25 mouse cellular contexts compared by ENCODE assay signal in the genomic region with DNA sequence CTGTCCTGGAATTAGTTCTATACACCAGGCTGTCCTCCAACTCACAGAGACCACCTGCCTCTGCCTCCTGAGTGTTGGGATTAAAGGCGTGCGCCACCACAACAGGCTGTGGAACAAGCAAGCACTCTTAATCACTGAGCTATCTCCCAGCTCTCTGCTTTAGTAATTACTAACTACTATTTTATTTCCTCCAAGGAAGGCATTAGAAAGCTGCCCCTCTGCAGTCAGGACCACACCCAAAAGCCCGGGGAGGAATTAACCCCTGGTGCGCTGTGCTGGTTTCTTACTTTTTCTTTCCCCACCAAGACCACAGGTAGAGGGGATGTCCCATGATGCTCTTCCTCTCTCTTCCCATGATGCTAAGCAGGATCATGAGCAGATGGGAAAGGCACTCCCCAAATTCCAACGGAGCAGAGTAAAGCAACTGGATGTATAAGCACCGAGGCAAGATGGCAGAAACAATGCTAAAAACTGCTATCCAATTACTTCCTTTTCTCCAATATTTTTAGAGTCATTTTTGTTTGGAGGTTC. TPM values are rescaled to one million over a fixed set of nuclear protein-coding genes. Genes with fewer than 3 reads are reported as not detected.
A peak's percentile ranks its signal among the peaks of the same experiment; 100 is the strongest.
DNase-seq lines count a peak whose midpoint lies in the region; ATAC-seq and TF ChIP-seq lines count a peak whose summit lies in the region.
"Had no signal": no experiment of that assay in that cellular context is flagged by ENCODE, and none has a peak within 500 bp of the region (broad histone marks: within the 10 kb centered on the region; RNA-seq: fewer than 3 reads in every experiment).

No protein-coding gene starts in this region.

- H3K36me3 ChIP-seq in heart, embryonic 12.5 days = peaks cover 68% of the 10 kb centered on the region
- peaks cover 7% of the 10 kb centered on the region; the same call in 1 of the 2 replicates for H3K36me3 ChIP-seq in liver, adult 2 months (ENCODE audit: control insufficient read depth, insufficient read depth, low read length)
- H3K36me3 ChIP-seq in E14TG2a.4 (ENCODE audit: insufficient read depth, low read length) = peaks cover 56% of the 10 kb centered on the region
- H3K36me3 ChIP-seq: liver, embryonic 15.5 days had no signal

- no peaks in the 10 kb centered on the region for H3K27me3 ChIP-seq in heart, embryonic 12.5 days (replicated peaks)
- H3K27me3 ChIP-seq in liver, adult 2 months (ENCODE audit: control insufficient read depth, insufficient read depth, low read length) = no peaks in the 10 kb centered on the region
- no peaks in the 10 kb centered on the region for H3K27me3 ChIP-seq in E14TG2a.4 (ENCODE audit: insufficient read depth, low read length)
- H3K27me3 ChIP-seq: limb, embryonic 12.5 days; liver, embryonic 15.5 days had no signal

- TF ChIP-seq POLR2A in liver, adult 2 months (IDR thresholded peaks at IDR 0.05; ENCODE audit: extremely low read depth, insufficient read depth, low read length) = no peak

- peak overlapping the region; percentile 27; the same call in 1 of the 2 replicates for H3K9ac ChIP-seq in heart, embryonic 12.5 days
- no peak overlapping the region for H3K9ac ChIP-seq in liver, adult 2 months (ENCODE audit: low read depth, low read length)
- H3K9ac ChIP-seq: hindbrain, embryonic 14.5 days; limb, embryonic 12.5 days; liver, embryonic 15.5 days had no signal

- H3K4me3 ChIP-seq in heart, embryonic 12.5 days = no peak overlapping the region
- no peak overlapping the region for H3K4me3 ChIP-seq in liver, adult 2 months (ENCODE audit: insufficient read depth, low read depth, low read length)
- peak overlapping the region; percentile 10; the same call in 1 of the 2 replicates for H3K4me3 ChIP-seq in E14TG2a.4 (replicated peaks; ENCODE audit: low read length)
- H3K4me3 ChIP-seq in brown adipose tissue, adult 24 weeks (ENCODE audit: insufficient read depth, low read depth, low read length) = no peak overlapping the region
- H3K4me3 ChIP-seq: limb, embryonic 12.5 days; liver, embryonic 15.5 days had no signal

- no peak for ATAC-seq in heart, embryonic 12.5 days (ENCODE audit: insufficient number of reproducible peaks, low FRiP score)
- ATAC-seq: forebrain, embryonic 16.5 days; midbrain, embryonic 16.5 days had no signal

- H3K4me1 ChIP-seq in heart, embryonic 12.5 days (replicated peaks) = peaks cover 48% of the 10 kb centered on the region
- peaks cover 4% of the 10 kb centered on the region; the same call in 1 of the 2 replicates for H3K4me1 ChIP-seq in liver, adult 2 months (ENCODE audit: control insufficient read depth, insufficient read depth, low read length)
- H3K4me1 ChIP-seq in E14TG2a.4 (replicated peaks; ENCODE audit: low read depth, low read length) = peaks cover 55% of the 10 kb centered on the region
- H3K4me1 ChIP-seq in brown adipose tissue, adult 24 weeks (ENCODE audit: control insufficient read depth, insufficient read depth, insufficient read length, low read length) = peaks cover 42% of the 10 kb centered on the region
- H3K4me1 ChIP-seq: liver, embryonic 15.5 days had no signal

- intact Hi-C loops in heart, postnatal 14 days (cut with DNase I) = no loop called here

- TF ChIP-seq CTCF in liver, adult 2 months (IDR thresholded peaks at IDR 0.05; ENCODE audit: low read depth, low read length) = no peak
- no peak for TF ChIP-seq CTCF in E14TG2a.4 (conservative IDR thresholded peaks at IDR 0.05; ENCODE audit: low read length)

- peak overlapping the region; percentile 48; the same call in 1 of the 2 replicates for H3K27ac ChIP-seq in heart, embryonic 12.5 days (ENCODE audit: poor library complexity, severe bottlenecking)
- 0 out of 2 replicates have a peak overlapping the region, but pooled peaks have one; percentile 87 for H3K27ac ChIP-seq in liver, adult 2 months (replicated peaks; ENCODE audit: insufficient read depth, low read depth, low read length)
- peak overlapping the region; percentile 96 for H3K27ac ChIP-seq in brown adipose tissue, adult 24 weeks (replicated peaks; ENCODE audit: low read depth, low read length)
- H3K27ac ChIP-seq: limb, embryonic 12.5 days; liver, embryonic 15.5 days had no signal

- peaks cover 3% of the 10 kb centered on the region; the same call in 1 of the 2 replicates for H3K79me2 ChIP-seq in liver, adult 2 months (ENCODE audit: control insufficient read depth, insufficient read depth, low read length)

- no peak for DNase-seq in heart, postnatal 14 days
- DNase-seq in liver, adult 2 months (ENCODE audit: extremely low read depth, low read depth, low spot score) = no peak
- DNase-seq in liver = no peak
- no peak for DNase-seq in cerebellum, adult 9-10 months
- DNase-seq: adrenal gland, adult 8-10 months; cerebellum, postnatal 25 days; embryo, embryonic 11 days; kidney, adult 8-10 months; kidney, postnatal 36 days; lung, postnatal 10 days; right cerebral cortex, postnatal 4 days; thymus, postnatal 4 days had no signal

- H3K9me3 ChIP-seq in heart, embryonic 12.5 days (replicated peaks) = no peaks in the 10 kb centered on the region
- H3K9me3 ChIP-seq in E14TG2a.4 (ENCODE audit: low read length) = no peaks in the 10 kb centered on the region
- H3K9me3 ChIP-seq: limb, embryonic 12.5 days; liver, embryonic 15.5 days had no signal

- no peak overlapping the region for H3K4me2 ChIP-seq in heart, embryonic 12.5 days
- H3K4me2 ChIP-seq: hindbrain, embryonic 14.5 days; limb, embryonic 12.5 days; liver, embryonic 15.5 days had no signal

- 79% methylated on average over 6 of the region's 6 CpGs for WGBS in heart, embryonic 12.5 days
- 82% methylated on average over 6 of the region's 6 CpGs for WGBS in liver, adult 2 months

RNA-seq across cellular contexts. Expression of a gene that starts 15.6 kb away (rescaled TPM):
- polyA plus RNA-seq in heart, embryonic 12.5 days (2016; fragmentation: Nextera tagmentation; extraction: Ambion mirVana) = 40.1 and 43.3 TPM in 2 replicates
- total RNA-seq in heart, postnatal 14 days (2021) = 10 to 100 TPM; 30.2 to 31.3 TPM
- 1.8 and 2.2 TPM in 2 replicates for total RNA-seq in liver, adult 2 months (2014; rRNA removed)
- polyA plus RNA-seq in liver, adult 2 months (2012; rRNA removed) = 0.54 and 0.58 TPM in 2 replicates
- 6.3 and 10.6 TPM in 2 replicates for polyA plus RNA-seq in brown adipose tissue, adult 24 weeks (2012; ENCODE audit: insufficient read depth, insufficient read length, missing spikeins)

RNA-seq across cellular contexts. Expression of a gene that starts 29.3 kb away (rescaled TPM):
- not detected in 2 replicates for polyA plus RNA-seq in heart, embryonic 12.5 days (2016; fragmentation: Nextera tagmentation; extraction: Ambion mirVana)
- not detected for total RNA-seq in heart, postnatal 14 days (2021)
- total RNA-seq in liver, adult 2 months (2014; rRNA removed) = not detected in 2 replicates
- not detected in 2 replicates for polyA plus RNA-seq in liver, adult 2 months (2012; rRNA removed)
- not detected in 2 replicates for polyA plus RNA-seq in brown adipose tissue, adult 24 weeks (2012; ENCODE audit: insufficient read depth, insufficient read length, missing spikeins)
- total RNA-seq: adrenal gland, adult 8-10 months; gastrocnemius, postnatal 4 days; heart, postnatal 25 days; left cerebral cortex, postnatal 10 days had no signal
- polyA plus RNA-seq: embryonic facial prominence, embryonic 14.5 days; forebrain, embryonic 16.5 days; hindbrain, embryonic 14.5 days; intestine, embryonic 14.5 days; limb, embryonic 12.5 days; liver, embryonic 15.5 days; midbrain, embryonic 16.5 days had no signal
